Mouse (Mus musculus): Measurements from ENCODE around the gene Tulp1. TPM values are rescaled to one million over a fixed set of nuclear protein-coding genes. Genes with fewer than 3 reads are reported as not detected.
A peak's percentile ranks its signal among the peaks of the same experiment; 100 is the strongest.

Gene Tulp1
- total RNA-seq, 4 experiments from 2014 or later, result 1.2 TPM; not detected in 3

DNA sequence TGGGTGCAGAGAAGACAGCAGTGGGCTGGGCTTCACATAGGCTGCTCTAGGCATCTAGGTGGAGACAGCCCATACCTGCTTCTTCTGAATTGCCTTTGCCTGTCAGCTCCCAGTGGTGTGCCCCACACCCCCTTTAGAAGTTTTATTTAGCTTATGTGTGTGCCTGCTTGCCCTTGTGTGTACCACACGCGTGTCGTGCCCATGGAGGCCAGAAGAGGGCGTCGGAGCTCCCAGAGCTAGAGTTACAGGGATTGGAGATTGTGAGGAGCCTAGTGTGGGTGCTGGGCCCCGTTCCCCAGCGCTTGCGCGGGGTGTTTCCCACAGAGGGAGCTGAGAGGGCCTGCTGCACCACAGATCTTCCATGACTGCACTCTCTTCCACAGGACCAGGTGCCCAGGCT is 48.5 kb downstream of the Tulp1 start:
- DNase-seq (ENCODE audit: low spot score in 2 of 2), result no peak

DNA sequence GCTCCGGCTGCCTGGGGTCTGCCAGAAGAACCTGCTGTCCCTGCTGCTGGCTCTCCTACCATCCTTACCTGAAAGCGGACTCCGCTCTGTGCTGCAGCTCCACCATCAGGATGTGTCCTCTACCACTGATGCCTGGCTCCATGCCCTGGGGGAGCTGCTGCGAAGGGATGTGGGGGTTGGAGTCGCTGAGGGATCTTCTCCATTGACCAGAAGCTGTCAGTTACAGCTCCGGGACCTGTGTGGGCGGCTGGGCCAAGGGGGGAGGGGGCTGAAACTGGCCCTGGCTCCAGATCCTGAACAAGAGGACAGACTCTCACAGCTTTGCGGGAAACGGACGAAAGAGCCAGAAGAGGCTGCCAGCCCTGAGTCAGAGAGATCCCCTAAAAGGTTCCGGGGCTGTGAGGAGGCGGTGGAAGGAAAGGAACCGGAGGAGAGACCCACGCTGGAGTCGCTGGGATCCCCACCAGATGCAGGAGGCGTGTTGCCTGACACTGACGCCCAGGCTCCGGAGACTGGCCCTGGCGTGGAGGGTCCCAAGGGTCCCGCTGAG is 49.3 kb downstream of the Tulp1 start:
- DNase-seq (ENCODE audit: low spot score in 2 of 2), result no peak

DNA sequence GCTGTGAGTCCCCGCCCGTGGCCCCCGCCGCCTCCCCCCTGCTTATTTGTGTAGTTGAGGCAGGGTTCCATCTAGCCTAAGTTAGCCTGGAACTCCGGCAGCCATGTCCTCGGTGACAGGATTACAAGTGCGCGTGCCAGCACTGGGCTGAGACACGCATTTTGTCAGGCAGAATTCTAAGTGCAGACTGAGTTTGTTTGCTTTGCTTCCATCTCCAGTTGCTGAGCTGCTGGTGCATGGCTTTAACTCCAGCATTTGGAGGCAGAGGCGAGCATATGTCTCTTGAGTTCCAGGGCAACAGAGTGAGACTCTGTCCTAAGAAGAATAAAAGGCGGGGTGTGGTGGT is 51.2 kb downstream of the Tulp1 start:
- no peak for DNase-seq (ENCODE audit: low spot score in 2 of 2)

DNA sequence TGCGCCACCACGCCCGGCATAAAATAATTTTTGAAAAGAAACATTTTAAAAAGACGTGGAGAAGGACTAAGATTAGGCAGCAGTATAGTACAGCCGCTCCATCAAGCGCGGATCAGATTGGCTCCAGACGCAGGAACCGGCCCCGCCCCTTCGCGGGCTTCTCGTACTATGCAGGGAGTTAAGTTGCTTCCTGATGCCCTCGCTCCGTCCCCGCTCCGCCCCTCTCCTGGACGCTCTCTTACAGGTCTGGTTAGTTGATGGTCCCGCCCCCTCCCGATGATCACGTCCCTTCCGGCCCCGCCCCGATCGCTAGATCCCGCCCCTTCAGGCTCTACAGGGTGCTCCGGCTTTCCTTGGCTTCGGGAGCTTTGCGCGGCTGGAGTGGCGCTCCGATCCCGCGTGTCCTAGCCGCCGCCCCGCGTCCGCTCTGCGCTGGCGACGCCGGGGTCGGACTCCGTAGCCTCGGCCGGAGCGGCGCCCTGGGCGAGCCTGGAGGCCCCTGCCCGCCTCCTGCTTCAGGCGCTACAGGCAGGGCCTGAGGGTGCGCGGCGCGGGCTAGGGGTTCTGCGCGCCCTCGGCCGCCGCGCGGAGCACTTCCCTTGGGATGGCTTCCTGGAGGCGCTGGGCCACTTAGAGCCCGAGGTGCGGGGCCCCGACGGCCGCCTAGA is 51.7 kb downstream of the Tulp1 start, which contains the start of gene Fance:
Fance (plus strand) TSS at position 308 of the 668 bp plus-strand sequence.
- peak; percentile 92 to 94 for DNase-seq (ENCODE audit: low spot score in 2 of 2)

DNA sequence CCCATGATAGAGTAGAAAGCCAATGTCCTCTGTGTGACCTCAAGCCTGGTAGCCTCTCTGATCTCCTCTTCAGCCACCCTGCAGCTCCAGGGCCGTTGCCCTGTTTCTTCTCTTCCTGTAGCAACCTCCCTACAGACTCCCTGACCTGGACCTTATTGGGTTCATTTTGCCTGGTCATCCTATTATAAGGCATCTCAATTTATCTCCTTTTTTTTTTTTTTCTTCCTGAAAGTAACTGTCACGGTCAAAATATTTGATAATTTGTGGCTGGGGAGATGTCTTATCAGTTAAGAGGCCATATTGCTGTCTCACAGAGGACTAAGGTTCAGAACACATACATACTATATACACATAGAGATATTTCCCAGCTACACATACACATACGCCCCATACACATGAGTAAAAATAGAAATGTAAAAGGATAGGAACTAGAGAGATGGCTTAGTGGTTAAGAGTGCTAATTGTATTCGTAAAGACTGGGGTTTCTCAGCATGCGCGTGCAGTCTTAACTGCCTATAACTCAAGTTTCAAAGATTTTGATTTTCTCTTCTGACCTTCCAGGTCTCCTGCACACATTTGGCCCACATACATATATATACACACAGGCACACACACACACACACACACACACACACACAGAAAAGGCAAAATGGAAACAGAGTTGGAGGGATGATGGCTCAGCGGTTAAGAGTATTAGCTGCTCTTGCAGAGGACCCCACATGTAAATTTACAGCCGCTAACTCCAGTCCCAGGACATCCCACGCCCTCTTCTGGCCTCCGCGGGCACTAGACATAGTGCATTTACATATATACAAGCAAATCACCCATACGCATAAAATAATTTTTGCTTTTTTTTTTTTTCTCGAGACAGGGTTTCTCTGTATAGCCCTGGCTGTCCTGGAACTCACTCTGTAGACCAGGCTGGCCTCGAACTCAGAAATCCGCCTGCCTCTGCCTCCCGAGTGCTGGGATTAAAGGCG is 52.5 kb downstream of the Tulp1 start:
- no peak for DNase-seq (ENCODE audit: low spot score in 2 of 2)

DNA sequence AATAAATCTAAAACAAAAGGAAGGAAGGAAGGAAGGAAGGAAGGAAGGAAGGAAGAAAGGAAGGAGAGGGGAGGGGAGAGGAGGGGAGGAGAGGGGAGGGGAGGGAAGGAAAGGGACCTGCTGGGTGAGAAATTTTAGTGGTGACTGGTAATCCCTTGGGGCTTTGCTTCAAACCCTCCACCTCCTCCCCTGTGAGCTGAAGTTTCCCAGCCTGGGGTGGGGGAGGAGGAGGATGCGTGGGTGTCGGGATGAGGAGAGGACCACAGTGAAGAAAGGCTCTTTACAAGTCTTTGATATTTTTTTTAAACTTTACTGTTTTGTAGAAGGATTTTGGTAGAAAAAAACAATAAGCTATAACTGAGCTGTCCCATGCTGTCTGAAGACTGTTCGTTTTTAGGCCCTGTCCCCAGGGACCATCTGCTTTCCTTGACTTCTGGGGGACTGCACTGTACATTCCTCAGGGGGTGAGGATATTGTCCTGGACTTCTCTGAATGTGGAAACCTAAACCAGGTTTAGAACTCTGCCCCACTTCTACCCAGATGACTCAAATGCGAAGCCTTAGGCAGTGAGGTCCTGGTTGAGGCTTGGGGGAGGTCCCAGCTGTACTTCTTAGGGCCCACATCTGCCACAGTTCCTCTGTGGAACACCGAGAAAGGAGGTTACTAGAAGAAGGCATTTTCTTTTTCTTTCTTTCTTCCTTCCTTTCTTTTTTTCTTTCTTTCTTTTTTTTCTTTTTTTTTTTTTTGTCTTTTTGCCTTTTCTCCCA is 53.5 kb downstream of the Tulp1 start:
- DNase-seq (ENCODE audit: low spot score in 2 of 2), result no peak

DNA sequence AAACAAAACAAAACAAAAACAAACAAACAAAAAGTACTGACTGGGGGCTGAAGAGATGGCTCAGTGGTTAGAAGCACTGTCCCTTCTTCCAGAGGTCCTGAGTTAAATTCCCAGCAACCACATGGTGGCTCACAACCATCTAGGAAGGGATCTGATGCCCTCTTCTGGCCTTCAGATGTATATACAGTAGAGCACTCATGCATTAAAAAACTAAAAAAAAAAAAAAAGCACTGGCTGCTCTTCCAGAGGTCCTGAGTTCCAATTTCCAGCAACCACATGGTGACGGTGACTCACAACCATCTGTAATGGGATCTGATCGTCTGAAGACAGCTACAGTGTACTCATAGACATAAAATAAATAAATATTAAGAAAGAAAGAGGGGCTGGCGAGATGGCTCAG is 54.2 kb downstream of the Tulp1 start:
- DNase-seq (ENCODE audit: low spot score in 2 of 2), result no peak

DNA sequence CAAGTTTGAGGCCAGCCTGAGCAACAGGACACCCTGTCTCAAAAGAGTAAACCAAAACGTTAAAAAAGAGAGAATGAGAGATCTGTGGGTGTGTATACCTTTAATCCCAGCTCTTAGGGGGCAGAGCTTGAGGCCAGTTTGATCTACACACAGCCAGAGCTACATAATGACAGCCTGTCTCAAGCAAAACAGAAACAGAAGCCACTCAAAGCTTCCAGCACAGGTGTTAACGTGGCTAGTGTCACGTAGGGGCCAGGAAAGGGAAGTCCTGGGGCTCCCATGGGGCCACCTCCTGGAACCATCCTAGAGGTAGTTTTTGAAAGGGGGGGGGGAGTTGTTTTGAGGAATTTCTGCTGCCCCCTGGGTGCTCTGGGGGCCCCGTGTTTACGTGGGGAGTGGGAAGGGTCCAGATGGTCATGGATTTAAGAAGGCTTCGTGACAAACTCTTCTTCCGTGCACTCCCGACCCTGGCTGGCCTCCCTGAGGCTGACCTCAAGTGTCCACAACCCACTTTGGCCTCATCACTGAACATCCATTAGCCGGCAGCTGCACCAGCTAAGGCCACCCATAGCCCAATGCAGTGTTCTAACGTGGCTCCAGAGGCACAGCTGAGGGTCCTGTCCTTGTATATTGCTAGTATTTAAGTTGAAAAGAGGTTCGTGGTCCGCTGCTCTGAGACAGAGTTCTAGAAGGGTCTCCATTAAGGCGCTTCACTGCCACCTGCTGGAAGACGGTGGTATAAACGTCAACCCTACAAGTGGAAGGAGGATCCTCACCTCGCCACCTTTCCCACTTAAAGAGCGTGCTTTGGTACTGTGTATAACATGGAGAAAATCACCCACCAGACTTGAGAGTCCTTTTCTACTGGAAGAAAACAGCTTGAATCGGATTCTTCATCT is 56.5 kb downstream of the Tulp1 start:
- peak; percentile 63 to 92 for DNase-seq (ENCODE audit: low spot score in 2 of 2)

DNA sequence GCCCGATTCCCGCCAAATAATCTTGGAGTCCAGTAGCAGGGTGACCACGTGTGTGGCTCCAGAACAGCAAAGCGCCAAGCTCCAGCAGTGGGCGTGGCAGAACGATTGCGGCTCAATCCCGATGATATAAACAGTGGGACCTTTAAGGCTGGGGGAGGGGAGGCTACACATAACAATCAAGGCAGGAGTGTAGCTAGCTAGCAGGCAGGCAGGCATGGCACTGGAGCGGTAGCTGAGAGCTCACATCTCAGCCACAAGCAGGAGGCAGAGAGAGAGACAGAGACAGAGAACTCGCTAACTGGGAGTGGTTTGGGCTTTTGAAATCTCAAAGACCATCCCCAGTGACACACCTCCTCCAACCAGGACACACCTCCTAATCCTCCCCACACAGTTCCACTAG is 59.9 kb downstream of the Tulp1 start:
- DNase-seq (ENCODE audit: low spot score in 2 of 2), result no peak

Other genes with a start within 250 kb of the Tulp1 start
- gene Scube3, start 223.1 kb downstream of the Tulp1 start, total RNA-seq (2022), result 1 to 10 TPM; 1.1 to 1.3 (median 1.2) TPM
- gene Zfp523, start 188.1 kb downstream of the Tulp1 start, total RNA-seq (2022), result 100 to 1,000 TPM in 2 of 4 experiments, 10 to 100 TPM in 2; 91.9 to 107 (median 101) TPM
- gene Def6, start 157.4 kb downstream of the Tulp1 start, total RNA-seq (2022), result 1 to 10 TPM; 2.9 to 6.5 (median 3.5) TPM
- gene Ppard, start 132.5 kb downstream of the Tulp1 start, total RNA-seq (2022), result 10 to 100 TPM; 24.5 to 27.5 (median 26.7) TPM
- gene Fance, start 51.7 kb downstream of the Tulp1 start, total RNA-seq (2022), result 10 to 100 TPM; 31.8 to 42.1 (median 34.9) TPM
- 100 to 1,000 TPM; 309 to 406 (median 361) TPM for gene Rpl10a, start 36.8 kb downstream of the Tulp1 start, total RNA-seq (2022)
- 1 to 10 TPM; 2.6 to 6.5 (median 4.6) TPM for gene Tead3, start 14.4 kb downstream of the Tulp1 start, total RNA-seq (2022)
- 10 to 100 TPM; 70.6 to 79.4 (median 72.7) TPM for gene Fkbp5, start 152.3 kb upstream of the Tulp1 start, total RNA-seq (2022)
- not detected for gene Armc12, start 165.6 kb upstream of the Tulp1 start, total RNA-seq (2022)
- not detected for gene Clpsl2, start 184.2 kb upstream of the Tulp1 start, total RNA-seq (2022)
- not detected for gene Clps, start 195.5 kb upstream of the Tulp1 start, total RNA-seq (2022)
- gene Lhfpl5, start 210.4 kb upstream of the Tulp1 start, total RNA-seq (2022), result 1 to 10 TPM; 3.5 to 5.3 (median 4.2) TPM